Mouse (Mus musculus): ENCODE data around the gene Wasf3.

DNA sequence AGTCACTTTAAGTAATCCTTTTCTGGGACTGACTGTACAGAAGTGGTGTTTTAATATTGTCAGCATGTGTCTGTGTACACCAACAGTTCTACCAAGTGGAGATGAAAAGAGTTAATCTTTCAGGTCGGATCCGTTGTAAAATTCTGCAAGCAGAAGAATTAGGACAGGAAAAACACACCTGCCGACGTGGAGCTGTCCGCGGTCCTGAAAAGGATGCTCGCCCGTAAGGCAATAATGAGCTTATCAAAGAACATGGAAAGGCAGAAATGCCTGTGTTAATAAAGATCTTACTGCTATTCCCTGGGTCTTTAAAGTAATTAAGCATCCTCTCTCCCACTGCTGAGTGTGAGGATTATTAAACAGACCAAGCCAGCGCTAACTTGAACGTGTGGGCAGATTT lies 24.4 kb upstream of the Wasf3 start:
- TF ChIP-seq CTCF (IDR thresholded peaks at IDR 0.05; ENCODE audit: low read depth) = no peak
- TF ChIP-seq EP300 (IDR thresholded peaks at IDR 0.05; ENCODE audit: low read depth) = no peak

Data from liver, postnatal 0 days (tissue).